Mouse (Mus musculus) G1E (cell line): ENCODE results near the gene Coro7.

Experiments used
- CTCF ChIP-seq: IDR thresholded peaks from 2 replicates; pipeline ENCODE4 v1.5.1; 2012; ENCODE audit warnings: low read depth, low read length, inconsistent platforms, mixed read lengths
- POLR2AphosphoS5 ChIP-seq: IDR thresholded peaks from 2 replicates; pipeline ENCODE4 v1.6.1; 2012; ENCODE audit warnings: low read depth, low read length, inconsistent platforms; ENCODE audit not compliant: insufficient replicate concordance

DNA sequence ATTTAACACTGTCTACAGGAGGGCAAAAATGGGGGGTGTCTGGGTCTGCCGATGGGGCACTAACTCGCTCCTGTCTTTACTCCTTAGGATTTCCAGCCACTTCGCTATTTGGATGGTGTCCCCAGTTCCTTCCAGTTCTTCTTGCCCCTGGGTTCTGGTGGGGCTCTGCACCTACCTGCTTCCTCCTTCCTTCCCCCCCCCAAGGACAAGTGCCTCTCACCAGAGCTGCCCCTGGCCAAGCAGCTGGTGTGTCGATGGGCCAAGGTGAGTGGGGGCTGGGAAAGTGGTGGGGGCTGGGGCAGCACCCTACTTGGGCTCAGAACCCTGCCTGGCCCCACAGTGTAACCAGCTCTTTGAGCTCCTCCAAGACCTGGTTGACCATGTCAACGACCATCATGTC lies 68.4 kb downstream of the Coro7 start:
- no peak for TF ChIP-seq CTCF
- TF ChIP-seq POLR2AphosphoS5 = no peak
